Mouse (Mus musculus) kidney, embryonic 15.5 days (tissue): ENCODE results near the gene Rpp38. TPM values are rescaled to one million over a fixed set of nuclear protein-coding genes. Genes with fewer than 3 reads are reported as not detected.

Experiments
- ATAC-seq: fragments of 200-750 bp; cut with Nextera tagmentation; replicated peaks from 2 replicates; pipeline ENCODE4 v1.8.0; 2017; ENCODE audit warnings: moderate TSS enrichment; ENCODE audit not compliant: low FRiP score
- H3K27ac ChIP-seq: fragments of 300-500 bp; sonication (generic); 2 replicates; pipeline ENCODE4 v1.5.1; 2015; ENCODE audit warnings: mild to moderate bottlenecking, inconsistent platforms
- H3K27me3 ChIP-seq: fragments of 300-500 bp; sonication (generic); 2 replicates; pipeline ENCODE4 v1.6.1; 2015; ENCODE audit warnings: inconsistent platforms
- H3K36me3 ChIP-seq: fragments of 300-500 bp; sonication (generic); 2 replicates; pipeline ENCODE4 v1.6.1; 2015; ENCODE audit warnings: inconsistent platforms
- H3K4me1 ChIP-seq: fragments of 300-500 bp; sonication (generic); 2 replicates; pipeline ENCODE4 v1.6.1; 2015; ENCODE audit warnings: inconsistent platforms
- H3K4me2 ChIP-seq: fragments of 300-500 bp; sonication (generic); 2 replicates; pipeline ENCODE4 v1.6.1; 2015; ENCODE audit warnings: moderate library complexity, mild to moderate bottlenecking, inconsistent platforms
- H3K4me3 ChIP-seq: fragments of 300-500 bp; sonication (generic); replicated peaks from 2 replicates; pipeline ENCODE4 v1.5.1; 2015; ENCODE audit warnings: mild to moderate bottlenecking, inconsistent platforms
- H3K9ac ChIP-seq: fragments of 300-500 bp; sonication (generic); 2 replicates; pipeline ENCODE4 v1.6.1; 2015; ENCODE audit warnings: mild to moderate bottlenecking, inconsistent platforms
- H3K9me3 ChIP-seq: fragments of 300-500 bp; sonication (generic); replicated peaks from 2 replicates; pipeline ENCODE4 v1.6.1; 2016; ENCODE audit warnings: inconsistent platforms
- WGBS: fragments of 180-500 bp; shearing (Covaris S2); methylation state at CpG from one replicate; pipeline ENCODE4 v1.1.7; 2015; ENCODE audit warnings: mixed read lengths; 5-methylcytosine and 5-hydroxymethylcytosine counted together
- polyA plus RNA-seq: library from polyadenylated mRNA; unstranded; fragments of >200 nt; fragmentation: Nextera tagmentation; extraction: Ambion mirVana; gene quantifications from 2 replicates; pipeline ENCODE4 v1.2.1, GENCODE M21; 2015

Gene Rpp38
- polyA plus RNA-seq, 1 experiment from 2014 or later, result 20.3 TPM

DNA sequence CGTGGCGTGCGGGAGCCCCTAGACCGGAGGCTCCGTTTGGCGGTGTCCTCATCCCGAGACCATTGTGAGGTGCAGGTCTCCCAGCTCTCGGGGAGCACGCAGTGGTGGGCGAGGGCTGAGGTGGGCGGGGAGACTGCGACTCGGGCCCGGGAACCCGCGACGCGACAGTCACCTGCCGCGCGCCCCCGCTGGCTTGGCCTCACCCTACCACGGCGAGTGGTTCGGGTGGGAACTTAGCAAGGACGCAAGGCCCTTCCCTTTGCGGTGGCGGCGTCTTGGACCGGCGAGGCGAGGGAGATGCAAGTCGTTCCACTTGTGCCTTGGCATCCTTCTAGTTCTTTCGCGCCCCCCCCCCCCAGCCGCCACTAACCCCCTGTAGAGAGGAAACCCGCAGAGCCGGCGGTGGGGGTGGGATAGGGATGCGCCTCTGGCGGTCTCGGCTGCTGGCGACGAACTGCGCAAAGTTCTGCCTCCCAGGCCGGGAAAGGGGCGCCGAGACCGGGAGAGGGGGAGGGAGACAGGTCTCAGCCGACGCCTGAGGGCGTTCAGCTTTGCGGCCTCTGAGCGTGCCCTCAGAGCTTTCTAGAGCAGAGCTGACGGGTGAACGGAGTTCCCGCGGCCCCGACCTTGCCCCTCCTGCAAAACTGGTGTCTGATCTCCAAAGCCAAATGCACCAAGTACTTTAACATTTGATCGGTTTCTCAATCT lies 47.8 kb downstream of the Rpp38 start:
- no peaks in the 10 kb centered on the region for H3K9me3 ChIP-seq

DNA sequence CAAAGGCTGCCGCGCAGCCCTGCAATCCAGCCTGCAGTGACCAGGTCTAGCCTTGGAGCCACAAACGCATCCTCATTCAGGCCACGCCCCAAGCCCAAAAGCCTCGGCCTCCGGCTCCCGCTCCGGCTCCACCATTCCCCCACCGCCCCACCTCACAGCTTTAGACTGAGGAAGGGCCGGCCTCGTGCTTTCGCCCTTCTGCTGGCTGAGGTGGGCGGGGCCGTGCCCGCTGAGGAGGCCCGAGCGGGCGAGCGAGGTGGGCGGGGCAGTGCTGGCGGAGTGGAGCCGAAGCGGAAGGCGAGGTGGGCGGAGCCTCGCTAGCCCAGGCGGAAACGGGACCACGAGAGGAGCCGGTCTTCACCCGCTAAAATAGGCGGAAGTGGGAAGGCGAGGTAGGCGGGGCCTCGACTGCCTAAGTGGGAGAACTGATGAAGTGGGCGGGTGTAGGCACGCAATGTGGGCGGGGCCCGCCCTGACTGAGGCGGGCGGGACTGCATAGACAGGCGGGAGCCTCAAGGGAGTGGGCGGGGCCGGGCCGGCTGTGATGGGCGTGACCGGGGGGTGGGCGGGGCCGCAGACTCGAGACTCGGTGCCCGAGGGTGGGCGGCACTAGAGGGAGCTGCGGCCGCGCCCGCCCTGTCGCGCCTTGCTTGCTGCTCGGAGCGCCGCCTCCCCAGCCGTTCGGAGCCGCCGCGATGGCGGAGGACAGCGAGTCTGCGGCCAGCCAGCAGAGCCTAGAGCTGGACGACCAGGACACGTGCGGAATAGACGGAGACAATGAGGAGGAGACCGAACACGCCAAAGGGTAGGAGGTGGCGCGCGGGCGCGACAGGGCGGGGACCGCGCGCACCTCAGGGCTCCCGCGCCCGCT lies 48.6 kb downstream of the Rpp38 start, which contains the start of gene Nmt2:
Gene Nmt2 (plus strand): TSS at position 611 of the 871 bp plus-strand sequence.
- Histone ChIP-seq H3K27ac (peak within 1 kb of the TSS; percentile 92), H3K36me3 (no peaks in the 10 kb centered on the region), H3K27me3 (no peaks in the 10 kb centered on the region), H3K9me3 (no peaks in the 10 kb centered on the region), H3K4me2 (peak within 1 kb of the TSS; percentile 88), H3K9ac (peak within 1 kb of the TSS; percentile 81), H3K4me1 (peaks cover 17% of the 10 kb centered on the region), H3K4me3 (peak within 1 kb of the TSS; percentile 84)
- peak; percentile 97 for ATAC-seq
- WGBS, result 1% methylated on average over 87 of the region's 88 CpGs

More for the DNA sequence above, 47.8 kb downstream of the Rpp38 start:
- H3K4me1 ChIP-seq, result peaks cover 17% of the 10 kb centered on the region
- WGBS, result under 1% methylated on average over 56 of the region's 60 CpGs
- H3K36me3 ChIP-seq, result no peaks in the 10 kb centered on the region
- peak overlapping the region; percentile 88 for H3K4me2 ChIP-seq
- no peaks in the 10 kb centered on the region for H3K27me3 ChIP-seq
- H3K4me3 ChIP-seq, result peak overlapping the region; percentile 84
- H3K9ac ChIP-seq, result peak overlapping the region; percentile 81
- peak overlapping the region; percentile 91 for H3K27ac ChIP-seq
- ATAC-seq, result peak; percentile 3

DNA sequence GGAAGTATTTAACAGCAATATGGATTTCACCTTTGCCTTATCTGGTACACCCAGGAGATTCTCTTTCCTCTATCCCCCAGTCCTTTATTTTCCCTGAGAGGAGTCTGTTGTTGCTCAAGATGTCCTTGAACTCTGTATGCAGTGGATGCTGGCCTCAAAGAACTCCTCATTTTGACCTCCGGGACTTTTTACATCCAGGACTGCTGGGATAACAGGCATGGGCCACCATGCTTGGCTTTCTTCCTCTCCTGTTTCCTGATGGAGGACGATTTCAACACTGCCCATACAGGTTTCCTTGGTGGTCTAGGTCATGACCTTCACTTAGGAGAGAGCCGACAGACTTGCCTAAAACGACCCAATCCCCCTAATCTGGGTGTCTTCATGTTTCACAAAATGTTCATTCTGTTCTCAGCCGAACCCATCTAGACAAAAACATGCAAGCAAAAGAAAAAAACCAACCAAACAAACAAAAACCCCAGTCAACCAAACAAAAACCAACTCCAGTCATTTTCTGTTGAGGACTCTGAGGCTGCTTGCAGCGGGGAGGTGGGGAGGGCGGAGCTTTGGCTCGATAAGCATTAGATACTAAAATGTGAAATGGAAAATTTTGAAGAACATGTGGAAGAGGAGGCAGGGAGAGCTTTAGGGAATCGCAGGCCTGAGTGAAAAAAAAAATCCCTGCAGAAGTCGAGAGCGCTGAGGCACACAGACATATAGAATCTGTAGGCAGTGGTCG lies 49.4 kb downstream of the Rpp38 start:
- Histone ChIP-seq H3K27ac (peak overlapping the region; percentile 92), H3K4me3 (peak overlapping the region; percentile 84), H3K36me3 (no peaks in the 10 kb centered on the region), H3K9ac (peak overlapping the region; percentile 58), H3K4me2 (peak overlapping the region; percentile 74), H3K9me3 (no peaks in the 10 kb centered on the region), H3K4me1 (peaks cover 17% of the 10 kb centered on the region), H3K27me3 (no peaks in the 10 kb centered on the region)
- 9% methylated on average over 12 of the region's 12 CpGs for WGBS
- ATAC-seq, result peak; percentile 0; the same call in 1 of the 2 replicates

DNA sequence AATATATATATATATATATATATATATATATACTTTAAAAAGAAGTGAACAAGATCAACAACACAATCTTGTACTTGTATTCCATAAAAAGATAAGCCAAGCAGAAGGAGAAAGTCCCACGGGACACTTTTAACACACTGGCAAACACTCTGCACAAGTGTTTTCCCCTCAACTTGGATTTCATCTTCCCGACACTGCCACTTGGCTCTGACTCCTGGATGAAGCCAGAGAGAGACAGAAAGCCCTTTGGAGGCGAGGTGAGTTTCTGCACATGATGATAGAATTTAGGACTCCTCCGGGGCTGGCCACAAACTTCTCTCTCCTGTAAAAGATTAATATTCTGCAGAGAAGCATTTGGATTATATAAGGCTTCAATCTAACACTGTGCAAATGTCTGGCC lies 51.1 kb downstream of the Rpp38 start:
- Histone ChIP-seq H3K4me1 (peaks cover 17% of the 10 kb centered on the region), H3K27me3 (no peaks in the 10 kb centered on the region), H3K36me3 (no peaks in the 10 kb centered on the region), H3K9me3 (no peaks in the 10 kb centered on the region), H3K4me3 (no peak overlapping the region), H3K9ac (no peak overlapping the region), H3K27ac (no peak overlapping the region), H3K4me2 (no peak overlapping the region)
- WGBS, result 89% methylated on average over 4 of the region's 4 CpGs
- ATAC-seq, result no peak

Other genes with a start within 250 kb of the Rpp38 start
- 53.5 and 57.1 TPM in 2 replicates for gene Fam171a1, start 218.4 kb downstream of the Rpp38 start, polyA plus RNA-seq
- gene Nmt2, start 48.4 kb downstream of the Rpp38 start, polyA plus RNA-seq, result 44.6 and 45.8 TPM in 2 replicates
- 0.65 and 1.0 TPM in 2 replicates for gene Acbd7, start 3.5 kb upstream of the Rpp38 start, polyA plus RNA-seq
- gene Olah, start 64.6 kb upstream of the Rpp38 start, polyA plus RNA-seq, result not detected in 2 replicates
- gene Meig1, start 90.0 kb upstream of the Rpp38 start, polyA plus RNA-seq, result not detected in 2 replicates
- 6.5 and 6.9 TPM in 2 replicates for gene Dclre1c, start 91.5 kb upstream of the Rpp38 start, polyA plus RNA-seq
- gene Suv39h2, start 142.4 kb upstream of the Rpp38 start, polyA plus RNA-seq, result 18.5 and 21.5 TPM in 2 replicates
- 5.8 TPM in 2 replicates for gene Gm45902, start 180.1 kb upstream of the Rpp38 start, polyA plus RNA-seq
- gene Hspa14, start 180.2 kb upstream of the Rpp38 start, polyA plus RNA-seq, result 116 and 118 TPM in 2 replicates
- gene Cdnf, start 180.4 kb upstream of the Rpp38 start, polyA plus RNA-seq, result 0.12 and 0.19 TPM in 2 replicates
- 58.7 and 59.9 TPM in 2 replicates for gene Fam107b, start 237.8 kb upstream of the Rpp38 start, polyA plus RNA-seq